Mouse (Mus musculus) spleen, postnatal 4 days (tissue): Measurements from ENCODE around the gene Gm48552.
A peak's percentile ranks its signal among the peaks of the same experiment; 100 is the strongest.

Source experiments
- DNase-seq, 2 experiments: peaks; one replicate each; pipeline ENCODE4 v3.0.0; 2022; ENCODE audit warnings: low spot score in 2 of 2

Gm48552 gene

GRCm38 (mm10) chr10:81388505-81389055 lies at the start of gene Gm48552:
Gm48552 (plus strand) TSS chr10:81389005.
- DNase-seq = no peak

GRCm38 (mm10) chr10:81340551-81341332 lies 48.1 kb upstream of the Gm48552 start:
- DNase-seq = no peak

DNA sequence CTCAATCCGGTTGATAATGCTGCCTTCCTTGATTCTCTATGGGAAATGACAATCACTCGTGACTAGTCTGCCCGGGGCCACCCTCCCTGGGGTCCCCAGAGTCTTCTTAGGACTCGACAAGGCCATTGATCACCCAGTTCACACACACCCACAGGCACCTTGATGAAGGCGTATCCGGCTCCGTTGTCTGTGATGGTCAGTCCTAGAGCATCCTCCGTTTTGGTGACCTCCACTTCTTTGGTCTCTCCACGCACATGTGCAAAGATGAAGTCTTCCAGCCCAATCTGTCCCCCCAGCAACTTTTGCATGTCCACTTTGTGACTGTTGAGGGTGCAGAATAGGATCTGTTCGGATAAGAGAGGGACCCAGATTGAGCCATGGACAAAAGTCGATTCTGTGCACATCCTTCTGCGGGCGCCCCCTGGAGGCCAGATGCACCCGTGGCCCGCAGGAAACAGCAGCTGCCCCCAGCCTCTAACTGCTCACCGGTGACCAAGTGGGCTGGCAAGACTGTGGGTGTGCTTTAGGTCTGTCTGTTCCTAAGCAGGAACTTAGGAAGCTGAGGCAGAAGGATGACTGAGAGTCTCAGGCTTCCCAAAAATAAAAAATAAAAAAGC lies 47.4 kb upstream of the Gm48552 start:
- DNase-seq = peak; percentile 71 to 93

DNA sequence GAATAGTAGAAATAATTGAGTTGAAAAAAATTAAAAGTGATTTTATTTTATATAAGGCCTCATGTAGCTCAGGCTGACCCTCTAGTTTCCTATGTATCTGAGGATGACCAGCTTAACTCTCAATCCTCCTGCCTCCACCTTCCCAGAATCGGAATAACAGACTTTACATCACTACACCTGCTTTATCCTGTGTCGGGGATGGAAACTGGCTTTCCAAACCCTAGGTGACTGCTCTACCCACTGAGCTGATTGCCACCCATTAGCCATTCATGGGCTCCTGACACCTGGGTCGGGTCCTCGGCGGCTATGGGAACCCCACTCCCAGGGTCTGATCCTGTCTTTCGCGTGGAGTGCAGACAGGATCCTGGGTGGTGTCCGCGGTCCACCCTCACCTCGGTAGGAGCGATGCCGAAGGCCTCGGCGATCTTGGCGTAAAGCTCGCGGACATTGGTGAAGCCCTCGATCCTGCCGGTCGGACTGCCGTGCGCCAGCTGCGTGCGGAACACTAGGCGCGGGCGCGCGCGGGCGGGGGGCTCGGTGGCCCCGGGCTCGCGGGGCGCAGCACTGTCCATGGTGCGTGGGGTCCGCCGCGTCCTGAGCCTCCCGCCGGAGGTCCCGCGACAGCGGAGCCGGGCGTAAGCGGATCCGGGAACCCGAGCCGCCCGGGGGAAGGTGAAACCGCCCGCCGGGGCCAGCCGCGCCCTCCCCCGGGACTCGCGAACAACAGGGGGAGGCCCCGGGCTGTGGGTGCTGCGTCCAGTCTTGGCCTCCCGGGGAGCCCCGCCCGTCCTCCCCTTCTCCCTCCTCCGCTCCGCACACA lies 45.9 kb upstream of the Gm48552 start, which contains the start of gene Gipc3:
Gene Gipc3, minus strand, starts transcription at position 581 of the 820 bp plus-strand sequence.
- DNase-seq = peak in 1 of 2 experiments; percentile 76

DNA sequence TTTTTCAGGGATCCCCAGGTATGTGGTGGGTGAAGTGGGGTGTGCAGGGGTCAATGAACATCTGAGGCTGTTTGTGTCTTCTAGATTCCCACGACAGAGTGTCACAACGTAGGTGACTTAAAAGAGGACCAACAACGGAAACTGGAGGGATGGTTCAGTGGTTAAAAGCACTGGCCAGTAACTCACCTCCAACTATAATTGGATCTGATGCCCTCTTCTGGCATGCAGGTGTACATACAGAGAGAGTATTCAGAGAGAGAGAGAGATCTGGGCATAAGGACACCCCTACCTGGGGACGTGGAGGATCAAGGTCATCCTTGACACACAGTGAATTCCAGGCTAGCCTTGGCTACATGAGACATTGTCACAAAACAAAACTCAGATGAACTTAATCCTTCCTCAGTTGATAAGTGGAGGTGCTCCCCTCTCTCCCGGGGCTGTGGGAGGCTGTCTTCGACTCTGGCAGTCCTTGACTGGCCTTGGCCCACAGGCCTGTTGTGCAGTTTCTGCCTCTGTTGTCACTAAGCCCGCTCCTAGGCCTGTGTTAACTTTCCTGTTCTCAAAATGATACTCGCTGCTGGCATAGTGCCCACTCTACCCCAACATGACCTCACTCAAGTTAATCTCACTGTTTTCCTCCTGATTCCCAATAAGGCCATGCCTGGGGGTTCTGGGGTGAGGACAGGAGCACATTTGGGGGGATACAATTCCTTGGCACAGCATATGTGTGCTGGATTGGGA lies 44.2 kb upstream of the Gm48552 start:
- DNase-seq = no peak

GRCm38 (mm10) chr10:81345162-81345534 lies 43.7 kb upstream of the Gm48552 start:
- DNase-seq = no peak

DNA sequence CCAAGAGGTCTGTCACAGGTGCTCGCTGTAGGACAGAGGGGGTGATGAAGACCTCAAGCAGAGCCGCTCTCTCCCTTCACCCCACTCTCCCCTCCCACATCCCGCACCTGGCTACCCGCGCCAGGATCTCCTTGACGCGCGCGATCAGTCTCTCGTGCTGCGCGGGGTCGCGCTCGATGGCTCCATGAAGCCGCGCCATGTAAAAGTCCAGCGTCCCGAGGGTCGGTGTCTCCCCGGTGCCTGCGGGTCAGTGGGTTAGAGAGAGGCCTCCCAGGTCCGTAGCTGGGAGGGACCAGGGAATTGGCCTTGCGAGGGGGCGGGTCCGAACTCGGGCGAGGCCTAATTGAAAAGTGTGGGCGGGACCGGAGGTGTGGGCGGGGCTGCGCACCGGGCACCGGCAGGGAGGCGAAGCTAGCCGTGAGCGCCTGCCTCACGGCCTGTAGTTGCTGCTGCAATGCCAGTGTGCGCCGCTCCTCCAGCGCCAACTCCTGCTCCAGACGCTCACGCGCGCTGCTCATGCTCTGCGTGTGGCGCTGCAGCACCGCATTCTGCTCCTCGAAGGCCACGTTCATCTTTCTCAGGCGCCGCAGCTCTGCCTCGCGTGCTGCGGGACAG lies 42.2 kb upstream of the Gm48552 start:
- DNase-seq = peak; percentile 79 to 87

GRCm38 (mm10) chr10:81349146-81349545 lies 39.7 kb upstream of the Gm48552 start:
- peak in 1 of 2 experiments; percentile 69 for DNase-seq

DNA sequence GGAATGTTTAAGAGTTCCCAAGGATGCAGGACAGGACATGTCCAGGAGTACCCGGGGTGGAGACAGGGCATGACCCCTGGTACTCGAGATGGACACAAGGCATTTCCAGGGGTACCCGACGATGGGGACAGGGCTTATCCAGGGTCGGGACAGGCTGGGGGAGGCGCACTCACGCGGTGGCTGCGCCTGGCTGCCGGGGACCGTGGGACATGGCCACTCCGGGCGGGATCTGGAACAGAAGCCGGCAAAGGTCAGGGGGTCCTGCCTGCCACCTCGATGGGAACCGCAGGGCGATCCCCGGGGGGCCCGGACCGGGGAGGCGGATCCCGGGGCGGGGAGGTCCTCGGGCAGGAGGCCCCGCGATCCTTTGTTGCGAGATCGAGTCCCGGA lies 38.8 kb upstream of the Gm48552 start:
- no peak for DNase-seq

DNA sequence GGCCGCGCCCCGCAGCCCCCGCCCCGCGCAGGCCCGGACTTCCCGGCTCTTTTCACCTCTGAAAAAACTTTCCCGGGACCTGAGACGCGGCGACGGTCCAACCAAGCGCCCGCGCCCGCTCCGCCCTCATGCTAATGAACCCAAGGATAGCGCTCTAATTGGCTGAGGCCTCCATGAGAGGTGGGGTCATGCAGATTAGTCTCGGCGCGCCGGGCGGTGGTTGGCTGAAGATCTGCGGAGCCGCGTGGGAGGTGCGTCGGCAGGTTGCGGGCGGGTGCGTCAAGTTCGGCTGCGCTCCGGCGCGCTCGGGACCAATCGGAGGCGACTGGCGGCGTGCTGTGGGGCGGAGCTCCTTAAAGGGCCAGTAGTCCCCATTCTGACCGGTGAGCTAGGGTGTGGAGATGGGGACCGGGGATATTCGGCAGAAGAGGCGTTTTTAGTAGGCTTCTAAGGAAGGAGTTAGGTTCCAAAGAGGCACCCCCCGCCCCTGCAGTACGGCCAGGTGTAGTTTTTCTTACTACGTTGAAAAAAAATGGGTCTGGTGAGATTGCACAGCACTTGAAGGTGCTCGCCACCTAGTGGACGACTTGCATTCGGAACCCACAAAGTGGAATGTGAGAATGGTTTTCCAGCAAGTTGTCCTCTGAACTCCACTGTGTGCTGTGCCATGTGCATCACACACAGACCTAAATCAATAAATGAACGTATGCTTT lies 38.3 kb upstream of the Gm48552 start, which contains the start of gene Hmg20b:
Gene Hmg20b, minus strand, starts transcription at position 130 of the 713 bp plus-strand sequence.
- DNase-seq = peak; percentile 99

- DNase-seq = peak; percentile 78 to 85
Observed at GRCm38 (mm10) chr10:81351678-81352291, 37.0 kb upstream of the Gm48552 start.

DNA sequence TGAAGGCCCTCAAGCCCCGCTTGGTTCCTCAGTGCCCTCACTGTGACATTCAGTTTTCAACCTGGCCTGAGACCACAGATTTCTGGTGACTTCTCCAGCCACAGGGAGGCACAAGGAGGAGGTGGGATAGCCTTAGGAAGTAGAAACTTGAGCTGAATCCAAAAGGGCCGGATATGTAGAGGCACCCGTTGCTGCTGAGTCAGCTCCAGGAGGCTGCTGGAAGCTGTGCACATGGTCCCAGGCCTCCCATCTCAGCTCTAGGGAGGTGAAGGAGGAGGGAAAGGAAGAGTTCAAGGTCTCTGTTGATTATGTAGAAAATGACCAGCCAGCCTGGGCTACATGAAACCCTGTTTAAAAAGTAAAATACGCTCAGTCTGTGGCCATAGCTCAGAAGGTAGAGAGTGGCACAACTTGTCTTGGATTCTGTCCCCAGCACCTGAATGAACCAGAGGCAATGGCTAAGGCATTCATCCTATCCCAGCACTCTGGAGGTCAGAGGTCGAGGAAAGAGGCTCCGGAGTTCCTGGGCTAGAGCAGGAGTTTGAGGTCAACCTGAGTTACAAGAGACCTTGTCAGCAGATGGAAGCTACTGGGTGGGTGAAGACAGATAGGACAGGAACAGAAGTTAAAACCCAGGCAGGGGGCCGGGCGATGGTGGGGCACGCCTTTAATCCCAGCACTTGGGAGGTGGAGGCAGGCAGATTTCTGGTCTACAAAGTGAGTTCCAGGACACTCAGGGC lies 33.9 kb upstream of the Gm48552 start:
- no peak for DNase-seq

DNA sequence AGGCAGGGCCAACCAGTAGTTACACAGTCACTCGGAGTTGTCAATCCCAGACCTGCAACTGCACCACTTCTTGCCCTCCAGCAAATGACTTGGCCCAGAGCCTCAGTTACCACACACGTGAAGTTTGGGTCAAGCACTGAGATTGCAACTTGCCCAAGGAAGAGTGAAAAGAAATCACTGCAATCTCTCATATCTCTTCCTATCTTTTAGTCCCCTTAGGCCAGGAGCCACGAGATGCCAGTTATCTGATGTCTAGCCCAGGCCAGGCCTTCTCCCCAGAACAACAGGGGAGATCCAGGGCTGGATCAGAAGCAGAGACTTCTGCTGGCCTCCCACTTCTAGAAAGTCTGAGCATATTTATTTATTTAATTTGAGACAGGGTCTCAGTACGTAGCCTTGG lies 33.3 kb upstream of the Gm48552 start:
- no peak for DNase-seq

DNA sequence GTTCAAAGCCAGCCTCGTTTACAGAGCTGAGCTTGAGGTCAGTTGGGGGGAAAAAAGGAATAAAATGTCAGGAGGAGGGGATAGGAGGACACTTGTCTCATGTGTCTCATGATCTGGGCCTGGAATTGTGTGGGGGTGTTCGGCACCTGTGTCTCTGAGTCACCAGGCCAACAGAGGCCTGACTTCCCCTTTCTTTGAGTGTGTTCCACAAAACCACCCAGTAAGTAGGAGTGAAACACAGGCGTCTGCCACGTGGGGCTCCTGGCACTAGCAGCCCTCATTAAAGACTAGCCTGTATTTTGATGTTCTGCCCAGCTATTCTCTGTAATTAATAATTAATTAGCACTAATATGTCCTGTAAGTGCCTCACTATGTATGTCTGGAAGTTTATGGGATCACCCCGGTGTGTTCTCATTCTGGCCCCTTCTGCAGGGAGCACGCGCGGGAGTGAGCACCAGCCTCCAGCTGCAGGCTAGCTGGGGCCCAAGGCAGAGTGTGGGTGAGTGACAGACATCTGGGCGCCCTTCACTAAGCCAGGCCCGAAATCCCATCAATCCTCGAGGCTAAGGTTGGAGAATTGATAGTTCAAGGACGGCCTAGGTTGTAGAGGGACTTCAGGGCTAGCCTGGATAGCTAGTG lies 32.3 kb upstream of the Gm48552 start:
- DNase-seq = no peak

- peak; percentile 92 to 96 for DNase-seq
Observed at GRCm38 (mm10) chr10:81356991-81357844, 31.6 kb upstream of the Gm48552 start, which contains the start of gene Mfsd12. Mfsd12 (plus strand) TSS chr10:81357491.

DNA sequence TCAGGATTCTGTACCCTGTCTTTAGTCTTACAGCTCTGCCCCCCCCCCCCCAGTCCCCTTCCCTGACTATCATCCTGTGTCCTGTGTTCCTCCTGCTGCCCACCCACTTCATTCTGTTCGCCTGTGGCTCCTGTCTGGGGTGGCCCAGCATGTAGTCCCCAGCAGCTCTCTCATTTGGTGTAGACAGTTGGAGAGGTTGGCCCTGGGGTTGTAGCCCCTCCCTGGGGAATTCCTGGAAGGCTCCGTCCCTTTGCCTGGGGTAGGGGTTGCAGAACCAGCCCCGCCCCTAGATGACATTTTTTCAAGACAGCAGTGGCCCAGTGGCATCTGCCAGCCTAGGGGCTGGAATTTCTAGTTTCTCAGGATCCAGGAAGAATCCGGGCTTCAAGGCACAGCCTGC lies 30.6 kb upstream of the Gm48552 start:
- peak in 1 of 2 experiments; percentile 69 for DNase-seq

DNA sequence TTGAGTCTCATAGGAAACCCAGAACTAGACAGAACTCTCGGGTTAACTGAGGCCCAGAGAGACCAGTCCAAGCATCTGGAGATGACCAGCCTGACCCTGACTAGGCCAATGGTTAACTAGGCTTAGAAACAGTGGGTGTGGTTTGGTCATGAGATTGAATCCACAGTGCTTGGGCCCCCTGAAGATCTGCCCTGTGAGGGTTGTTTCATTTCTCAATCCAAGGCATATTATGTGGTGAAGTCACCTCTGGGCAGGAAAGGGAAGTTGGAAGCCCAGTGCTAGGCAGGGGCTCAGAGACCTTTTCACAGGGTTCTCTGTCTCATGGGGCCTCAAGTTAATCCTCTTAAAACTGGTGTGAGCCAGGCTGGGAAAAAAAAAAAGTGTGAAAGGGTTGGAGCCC lies 30.0 kb upstream of the Gm48552 start:
- no peak for DNase-seq
